Mouse (Mus musculus) embryonic facial prominence, embryonic 13.5 days (tissue): ENCODE results near the gene Tspyl4. TPM values are rescaled to one million over a fixed set of nuclear protein-coding genes. Genes with fewer than 3 reads are reported as not detected.
A peak's percentile ranks its signal among the peaks of the same experiment; 100 is the strongest.

Experiments used
- ATAC-seq: fragments of 200-750 bp; cut with Nextera tagmentation; 2 replicates; pipeline ENCODE4 v1.8.0; 2017; ENCODE audit warnings: low read depth; ENCODE audit not compliant: insufficient number of reproducible peaks, insufficient read depth, low FRiP score, low TSS enrichment
- H3K27ac ChIP-seq: fragments of 300-500 bp; sonication (generic); 2 replicates; pipeline ENCODE4 v1.5.1; 2015; ENCODE audit warnings: moderate library complexity, mild to moderate bottlenecking, inconsistent platforms
- H3K27me3 ChIP-seq: fragments of 300-500 bp; sonication (generic); 2 replicates; pipeline ENCODE4 v1.6.1; 2015; ENCODE audit warnings: mild to moderate bottlenecking, inconsistent platforms
- H3K36me3 ChIP-seq: fragments of 300-500 bp; sonication (generic); 2 replicates; pipeline ENCODE4 v1.6.1; 2015; ENCODE audit warnings: mild to moderate bottlenecking, inconsistent platforms
- H3K4me1 ChIP-seq: fragments of 300-500 bp; sonication (generic); 2 replicates; pipeline ENCODE4 v1.6.1; 2015; ENCODE audit warnings: inconsistent platforms
- H3K4me2 ChIP-seq: fragments of 300-500 bp; sonication (generic); 2 replicates; pipeline ENCODE4 v1.6.1; 2015; ENCODE audit warnings: moderate library complexity, mild to moderate bottlenecking, inconsistent platforms
- H3K4me3 ChIP-seq: fragments of 300-500 bp; sonication (generic); 2 replicates; pipeline ENCODE4 v1.5.1; 2015; ENCODE audit warnings: mild to moderate bottlenecking, inconsistent platforms
- H3K9ac ChIP-seq: fragments of 300-500 bp; sonication (generic); 2 replicates; pipeline ENCODE4 v1.6.1; 2015; ENCODE audit warnings: mild to moderate bottlenecking, inconsistent platforms
- H3K9me3 ChIP-seq: fragments of 300-500 bp; sonication (generic); 2 replicates; pipeline ENCODE4 v1.6.1; 2016; ENCODE audit warnings: inconsistent platforms
- WGBS: fragments of 180-500 bp; shearing (Covaris S2); methylation state at CpG from one replicate; pipeline ENCODE4 v1.1.7; 2015; ENCODE audit warnings: mixed read lengths; 5-methylcytosine and 5-hydroxymethylcytosine counted together
- polyA plus RNA-seq: library from polyadenylated mRNA; unstranded; fragments of >200 nt; fragmentation: Nextera tagmentation; extraction: Ambion mirVana; gene quantifications from 2 replicates; pipeline ENCODE4 v1.2.1, GENCODE M21; 2015

Tspyl4 gene
- polyA plus RNA-seq, 1 experiment from 2014 or later: 26.8 TPM

DNA sequence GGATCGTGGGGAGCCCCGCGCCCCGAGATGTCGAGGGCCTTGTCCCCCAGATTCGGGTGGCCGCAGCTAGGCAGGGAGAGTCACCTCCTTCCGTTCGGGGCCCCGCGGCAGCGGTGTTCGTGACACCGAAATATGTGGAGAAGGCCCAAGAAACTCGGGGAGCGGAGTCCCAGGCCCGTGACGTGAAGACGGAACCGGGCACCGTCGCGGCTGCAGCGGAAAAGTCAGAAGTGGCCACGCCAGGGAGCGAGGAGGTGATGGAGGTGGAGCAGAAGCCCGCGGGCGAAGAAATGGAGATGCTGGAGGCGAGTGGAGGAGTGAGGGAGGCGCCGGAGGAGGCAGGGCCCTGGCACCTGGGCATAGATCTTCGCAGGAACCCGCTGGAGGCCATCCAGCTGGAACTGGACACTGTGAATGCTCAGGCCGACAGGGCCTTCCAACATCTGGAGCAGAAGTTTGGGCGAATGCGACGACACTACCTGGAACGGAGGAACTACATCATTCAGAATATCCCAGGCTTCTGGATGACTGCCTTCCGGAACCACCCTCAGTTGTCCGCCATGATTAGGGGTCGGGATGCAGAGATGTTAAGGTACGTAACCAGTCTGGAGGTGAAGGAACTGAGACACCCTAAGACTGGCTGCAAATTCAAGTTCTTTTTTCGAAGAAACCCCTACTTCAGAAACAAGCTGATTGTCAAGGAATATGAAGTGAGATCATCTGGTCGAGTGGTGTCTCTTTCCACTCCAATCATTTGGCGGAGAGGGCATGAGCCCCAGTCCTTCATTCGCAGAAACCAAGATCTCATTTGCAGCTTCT is 14.6 kb upstream of the Tspyl4 start:
- Histone ChIP-seq H3K4me3 (peak overlapping the region; percentile 94), H3K36me3 (peaks cover 7% of the 10 kb centered on the region), H3K9me3 (no peaks in the 10 kb centered on the region), H3K27ac (peak overlapping the region; percentile 88), H3K9ac (peak overlapping the region; percentile 98), H3K4me2 (peak overlapping the region; percentile 92), H3K4me1 (peaks cover 18% of the 10 kb centered on the region), H3K27me3 (no peaks in the 10 kb centered on the region)
- 3% methylated on average over 47 of the region's 47 CpGs for WGBS
- ATAC-seq: peak; percentile 15; the same call in 1 of the 2 replicates

DNA sequence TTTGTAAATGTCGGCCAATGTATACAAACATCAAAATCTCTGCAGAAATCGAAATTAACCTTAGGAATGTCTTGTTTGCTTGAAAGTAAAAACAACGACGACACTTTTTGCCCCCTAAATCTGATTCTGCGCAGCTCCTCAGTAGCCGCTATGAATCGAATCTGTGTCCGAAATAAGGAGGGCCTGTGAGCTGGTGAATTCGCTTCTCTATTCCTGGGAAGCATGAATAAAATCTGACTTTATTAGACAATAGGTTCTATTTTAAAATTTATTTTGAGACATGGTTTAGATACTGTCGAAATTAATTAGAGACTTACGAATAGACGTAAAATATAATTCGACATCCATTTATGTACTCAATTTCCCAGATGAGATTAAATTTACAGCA is 337 bp upstream of the Tspyl4 start:
- Histone ChIP-seq H3K27ac (peak overlapping the region; percentile 57), H3K4me2 (peak overlapping the region; percentile 91), H3K9me3 (no peaks in the 10 kb centered on the region), H3K9ac (peak overlapping the region; percentile 84), H3K4me3 (peak overlapping the region; percentile 73), H3K27me3 (no peaks in the 10 kb centered on the region), H3K4me1 (peaks cover 38% of the 10 kb centered on the region), H3K36me3 (no peaks in the 10 kb centered on the region)
- WGBS: 3% methylated on average over 13 of the region's 13 CpGs
- no peak for ATAC-seq

- Histone ChIP-seq H3K9me3 (no peaks in the 10 kb centered on the region), H3K9ac (peak overlapping the region; percentile 84), H3K4me3 (peak overlapping the region; percentile 73), H3K4me1 (peaks cover 38% of the 10 kb centered on the region), H3K36me3 (no peaks in the 10 kb centered on the region), H3K4me2 (peak overlapping the region; percentile 91), H3K27ac (peak overlapping the region; percentile 87), H3K27me3 (no peaks in the 10 kb centered on the region)
- ATAC-seq: no peak
- WGBS: 45% methylated on average over 25 of the region's 25 CpGs
These were observed 925 bp downstream of the Tspyl4 start for GRCm38 (mm10) chr10:34297980-34298753.

DNA sequence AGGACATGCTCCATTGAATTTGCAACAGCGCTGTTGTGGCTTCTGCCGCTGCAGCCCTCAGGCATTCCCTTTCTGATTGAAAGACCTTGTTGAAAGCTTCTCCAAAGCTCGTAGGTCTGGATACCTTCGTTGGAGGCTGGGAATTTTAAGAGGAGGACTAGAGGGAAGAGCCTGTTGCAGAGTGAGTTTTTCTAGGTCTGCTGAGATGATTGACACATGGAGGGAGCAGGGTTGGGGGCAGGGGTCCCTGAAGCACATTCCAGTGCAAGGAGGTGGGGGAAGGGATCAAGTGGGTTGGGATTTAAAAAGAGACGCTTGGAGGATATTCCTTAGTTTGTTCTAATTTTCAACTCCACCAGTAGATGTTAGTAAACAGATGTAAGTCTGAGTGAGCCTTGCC is 3.1 kb downstream of the Tspyl4 start:
- no peak for ATAC-seq
- Histone ChIP-seq H3K4me2 (peak overlapping the region; percentile 91), H3K9me3 (no peaks in the 10 kb centered on the region), H3K4me1 (peaks cover 38% of the 10 kb centered on the region), H3K4me3 (peak overlapping the region; percentile 33), H3K27ac (peak overlapping the region; percentile 3; the same call in 1 of the 2 replicates), H3K36me3 (no peaks in the 10 kb centered on the region), H3K9ac (peak overlapping the region; percentile 53), H3K27me3 (no peaks in the 10 kb centered on the region)
- WGBS: 4% methylated on average over 5 of the region's 5 CpGs

GRCm38 (mm10) chr10:34307070-34307469 is 9.8 kb downstream of the Tspyl4 start:
- Histone ChIP-seq H3K9me3 (no peaks in the 10 kb centered on the region), H3K27me3 (no peaks in the 10 kb centered on the region), H3K4me1 (no peaks in the 10 kb centered on the region), H3K4me3 (no peak overlapping the region), H3K27ac (no peak overlapping the region), H3K4me2 (no peak overlapping the region), H3K36me3 (peaks cover 9% of the 10 kb centered on the region; the same call in 1 of the 2 replicates), H3K9ac (no peak overlapping the region)
- no peak for ATAC-seq

GRCm38 (mm10) chr10:34309915-34310685 is 12.9 kb downstream of the Tspyl4 start:
- H3K27ac ChIP-seq: no peak overlapping the region
- WGBS: 91% methylated on average over 9 of the region's 9 CpGs
- peaks cover 17% of the 10 kb centered on the region for H3K36me3 ChIP-seq
- no peaks in the 10 kb centered on the region for H3K9me3 ChIP-seq
- no peaks in the 10 kb centered on the region for H3K4me1 ChIP-seq
- no peaks in the 10 kb centered on the region for H3K27me3 ChIP-seq
- H3K4me3 ChIP-seq: no peak overlapping the region
- no peak for ATAC-seq
- no peak overlapping the region for H3K9ac ChIP-seq
- no peak overlapping the region for H3K4me2 ChIP-seq

DNA sequence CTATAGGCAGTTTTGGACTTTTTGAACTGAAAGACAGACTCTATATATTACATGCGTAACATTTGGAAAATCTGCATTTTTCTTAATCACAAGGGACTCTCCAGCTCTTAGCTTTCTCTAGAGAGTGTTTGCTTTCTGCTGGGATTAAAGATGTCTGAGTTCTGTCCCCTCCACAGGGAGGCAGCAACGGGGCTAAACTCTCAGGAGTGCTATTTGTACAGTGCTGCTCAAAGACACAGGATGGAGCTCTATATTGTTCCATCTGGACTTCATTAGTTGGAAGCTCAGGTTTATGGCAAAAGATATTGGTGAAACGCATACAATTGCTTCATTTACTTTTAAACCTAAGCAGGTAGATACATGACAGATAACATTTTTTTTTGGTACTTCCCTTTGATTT is 15.3 kb downstream of the Tspyl4 start:
- WGBS: 51% methylated on average over 3 of the region's 3 CpGs
- Histone ChIP-seq H3K4me2 (no peak overlapping the region), H3K27ac (no peak overlapping the region), H3K9ac (no peak overlapping the region), H3K4me3 (no peak overlapping the region), H3K9me3 (no peaks in the 10 kb centered on the region), H3K27me3 (no peaks in the 10 kb centered on the region), H3K4me1 (peaks cover 9% of the 10 kb centered on the region), H3K36me3 (peaks cover 17% of the 10 kb centered on the region)
- ATAC-seq: no peak

DNA sequence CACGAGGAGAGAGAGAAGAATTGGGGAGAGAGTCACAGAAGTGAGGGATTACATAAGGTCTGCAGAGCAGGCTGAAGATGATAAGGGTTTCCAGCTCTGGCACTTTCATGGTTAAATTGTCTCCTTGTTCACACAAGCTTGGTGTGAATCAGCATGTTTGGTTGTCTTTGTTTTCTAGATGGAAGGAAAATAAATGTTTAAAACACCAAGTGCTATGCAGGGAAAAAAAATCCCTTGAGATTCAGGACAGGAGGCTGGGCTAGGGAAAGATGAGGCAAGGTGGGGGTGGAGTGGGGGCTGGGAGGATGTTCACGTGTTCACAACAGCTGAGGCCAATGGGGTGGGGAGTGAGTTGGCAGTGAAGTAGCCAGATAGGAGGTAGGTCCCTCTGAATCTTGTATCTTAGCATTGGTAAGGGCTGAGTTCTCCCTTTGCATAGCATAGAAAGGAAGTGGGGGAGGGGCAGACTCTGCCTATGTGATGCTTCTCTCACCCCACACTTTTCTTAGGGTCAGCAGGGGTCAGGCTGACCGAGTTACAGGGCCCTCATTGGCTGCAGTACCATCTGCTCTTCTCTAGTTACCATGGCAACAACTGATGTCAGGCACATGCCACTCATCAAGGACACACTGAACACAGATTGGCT is 19.5 kb downstream of the Tspyl4 start:
- Histone ChIP-seq H3K4me1 (peaks cover 9% of the 10 kb centered on the region), H3K4me2 (peak overlapping the region; percentile 14; the same call in 1 of the 2 replicates), H3K27ac (no peak overlapping the region), H3K9ac (no peak overlapping the region), H3K4me3 (no peak overlapping the region), H3K36me3 (peaks cover 12% of the 10 kb centered on the region), H3K27me3 (no peaks in the 10 kb centered on the region), H3K9me3 (no peaks in the 10 kb centered on the region)
- ATAC-seq: peak; percentile 72
- WGBS: 2% methylated on average over 3 of the region's 3 CpGs

- Histone ChIP-seq H3K4me2 (no peak overlapping the region), H3K4me1 (peaks cover 9% of the 10 kb centered on the region), H3K27ac (no peak overlapping the region), H3K27me3 (no peaks in the 10 kb centered on the region), H3K4me3 (no peak overlapping the region), H3K9me3 (no peaks in the 10 kb centered on the region), H3K9ac (no peak overlapping the region), H3K36me3 (peaks cover 8% of the 10 kb centered on the region; the same call in 1 of the 2 replicates)
- no peak for ATAC-seq
- WGBS: 20% methylated on average over 2 of the region's 2 CpGs
These were observed 20.0 kb downstream of the Tspyl4 start for GRCm38 (mm10) chr10:34317217-34317606.

- H3K4me3 ChIP-seq: no peak overlapping the region
- H3K4me1 ChIP-seq: peaks cover 9% of the 10 kb centered on the region
- no peak overlapping the region for H3K4me2 ChIP-seq
- H3K27me3 ChIP-seq: no peaks in the 10 kb centered on the region
- H3K27ac ChIP-seq: no peak overlapping the region
- no peaks in the 10 kb centered on the region for H3K9me3 ChIP-seq
- no peak for ATAC-seq
- whole genome bisulfite sequencing: 79% methylated on average over 2 of the region's 2 CpGs
- H3K9ac ChIP-seq: no peak overlapping the region
- H3K36me3 ChIP-seq: no peaks in the 10 kb centered on the region
These were observed 23.6 kb downstream of the Tspyl4 start for GRCm38 (mm10) chr10:34320809-34321208.

- Histone ChIP-seq H3K27ac (no peak overlapping the region), H3K4me1 (no peaks in the 10 kb centered on the region)
- ATAC-seq: no peak
These were observed 29.5 kb downstream of the Tspyl4 start for GRCm38 (mm10) chr10:34326701-34327100.

More at GRCm38 (mm10) chr10:34326701-34327100, 29.5 kb downstream of the Tspyl4 start:
- no peaks in the 10 kb centered on the region for H3K9me3 ChIP-seq
- no peak overlapping the region for H3K4me2 ChIP-seq
- WGBS: 18% methylated on average over 4 of the region's 4 CpGs
- no peak overlapping the region for H3K4me3 ChIP-seq
- no peak overlapping the region for H3K9ac ChIP-seq
- H3K36me3 ChIP-seq: no peaks in the 10 kb centered on the region
- no peaks in the 10 kb centered on the region for H3K27me3 ChIP-seq
